Mouse (Mus musculus) lung, embryonic 14.5 days (tissue): ENCODE results near the gene Gm21992. TPM values are rescaled to one million over a fixed set of nuclear protein-coding genes. Genes with fewer than 3 reads are reported as not detected.
"Not testable (repeated sequence)": the region's sequence is repeated elsewhere in the genome, so short reads cannot be mapped to it uniquely, and the experiment has no call there.

Source experiments
- ATAC-seq: fragments of 200-750 bp; cut with Nextera tagmentation; 2 replicates; pipeline ENCODE4 v1.8.0; 2017; ENCODE audit warnings: mild to moderate bottlenecking, moderate TSS enrichment, moderate library complexity; ENCODE audit not compliant: insufficient read depth
- DNase-seq: peaks from one replicate; pipeline ENCODE4 v3.0.0-alpha.2; 2015
- H3K27ac ChIP-seq: fragments of 300-500 bp; sonication (generic); 2 replicates; pipeline ENCODE4 v1.5.1; 2014; ENCODE audit warnings: low read depth, mild to moderate bottlenecking, moderate library complexity
- H3K27me3 ChIP-seq: fragments of 300-500 bp; sonication (generic); 2 replicates; pipeline ENCODE4 v1.6.1; 2014; ENCODE audit warnings: low read length, control low read depth; ENCODE audit not compliant: insufficient read depth
- H3K36me3 ChIP-seq: fragments of 300-500 bp; sonication (generic); 2 replicates; pipeline ENCODE4 v1.6.1; 2014; ENCODE audit warnings: control low read depth; ENCODE audit not compliant: insufficient read depth
- H3K4me1 ChIP-seq: fragments of 300-500 bp; sonication (generic); 2 replicates; pipeline ENCODE4 v1.6.1; 2014; ENCODE audit warnings: antibody characterized with exemption, control low read depth; ENCODE audit not compliant: insufficient read depth
- H3K4me2 ChIP-seq: fragments of 300-500 bp; sonication (generic); 2 replicates; pipeline ENCODE4 v1.6.1; 2014; ENCODE audit warnings: mild to moderate bottlenecking
- H3K4me3 ChIP-seq: fragments of 300-500 bp; sonication (generic); 2 replicates; pipeline ENCODE4 v1.5.1; 2014; ENCODE audit warnings: low read depth, low read length
- H3K9ac ChIP-seq: fragments of 300-500 bp; sonication (generic); 2 replicates; pipeline ENCODE4 v1.6.1; 2014
- H3K9me3 ChIP-seq: fragments of 300-500 bp; sonication (generic); 2 replicates; pipeline ENCODE4 v1.6.1; 2016; ENCODE audit warnings: low read depth, low read length, control low read depth
- CTCF ChIP-seq: IDR thresholded peaks from 2 replicates; pipeline ENCODE4 v1.5.1; 2016; ENCODE audit warnings: antibody characterized with exemption, low read depth
- WGBS: fragments of 180-500 bp; shearing (Covaris S2); extraction: QIAGEN DNeasy Blood & Tissue Kit; methylation state at CpG from one replicate; pipeline ENCODE4 v1.1.7; 2014; 5-methylcytosine and 5-hydroxymethylcytosine counted together
- polyA plus RNA-seq: library from polyadenylated mRNA; unstranded; fragments of >200 nt; fragmentation: Nextera tagmentation; extraction: Ambion mirVana; gene quantifications from 2 replicates; pipeline ENCODE4 v1.2.1, GENCODE M21; 2014

Gene Gm21992
- polyA plus RNA-seq, 1 experiment from 2014 or later = 25.3 TPM

GRCm38 (mm10) chr19:4782891-4783290 is 28.5 kb downstream of the Gm21992 start:
- DNase-seq (no peak), ATAC-seq (no peak)
- WGBS = 76% methylated on average over 2 of the region's 2 CpGs
- H3K4me3 ChIP-seq = no peak overlapping the region
- peaks cover 91% of the 10 kb centered on the region for H3K36me3 ChIP-seq
- H3K4me1 ChIP-seq = no peaks in the 10 kb centered on the region
- no peak overlapping the region for H3K9ac ChIP-seq
- no peaks in the 10 kb centered on the region for H3K27me3 ChIP-seq
- no peak for TF ChIP-seq CTCF
- H3K9me3 ChIP-seq = no peaks in the 10 kb centered on the region
- H3K4me2 ChIP-seq = no peak overlapping the region
- no peak overlapping the region for H3K27ac ChIP-seq

- Histone ChIP-seq H3K27ac (no peak overlapping the region), H3K36me3 (peaks cover 95% of the 10 kb centered on the region), H3K4me2 (no peak overlapping the region), H3K4me3 (no peak overlapping the region), H3K9me3 (no peaks in the 10 kb centered on the region), H3K27me3 (no peaks in the 10 kb centered on the region), H3K4me1 (no peaks in the 10 kb centered on the region), H3K9ac (no peak overlapping the region)
- DNase-seq (no peak), ATAC-seq (no peak)
- no peak for TF ChIP-seq CTCF
- 45% methylated on average over 3 of the region's 3 CpGs for WGBS
These were observed 38.6 kb downstream of the Gm21992 start for GRCm38 (mm10) chr19:4772785-4773184.

- Histone ChIP-seq H3K9me3 (no peaks in the 10 kb centered on the region), H3K27ac (no peak overlapping the region), H3K4me2 (no peak overlapping the region), H3K4me1 (no peaks in the 10 kb centered on the region), H3K27me3 (no peaks in the 10 kb centered on the region), H3K9ac (no peak overlapping the region), H3K4me3 (no peak overlapping the region), H3K36me3 (peaks cover 95% of the 10 kb centered on the region)
- ATAC-seq (no peak), DNase-seq (no peak)
- TF ChIP-seq CTCF = no peak
- WGBS = 71% methylated on average over 12 of the region's 12 CpGs
These were observed 43.8 kb downstream of the Gm21992 start for GRCm38 (mm10) chr19:4767507-4768148.

GRCm38 (mm10) chr19:4762876-4763275 is 48.5 kb downstream of the Gm21992 start:
- Histone ChIP-seq H3K9ac (no peak overlapping the region), H3K27ac (no peak overlapping the region), H3K4me2 (no peak overlapping the region), H3K36me3 (peaks cover 90% of the 10 kb centered on the region), H3K4me1 (peaks cover 2% of the 10 kb centered on the region; the same call in 1 of the 2 replicates), H3K4me3 (no peak overlapping the region), H3K9me3 (no peaks in the 10 kb centered on the region), H3K27me3 (no peaks in the 10 kb centered on the region)
- TF ChIP-seq CTCF = peak; percentile 26; the same call in 1 of the 2 replicates
- WGBS = 61% methylated on average over 1 of the region's 1 CpGs
- ATAC-seq (no peak), DNase-seq (no peak)

GRCm38 (mm10) chr19:4760544-4760943 is 50.9 kb downstream of the Gm21992 start:
- not testable (repeated sequence) for H3K4me3 ChIP-seq
- H3K36me3 ChIP-seq = peaks cover 73% of the 10 kb centered on the region
- WGBS = 87% methylated on average over 8 of the region's 8 CpGs

GRCm38 (mm10) chr19:4756921-4757320 is 54.5 kb downstream of the Gm21992 start:
- DNase-seq (no peak), ATAC-seq (no peak)
- H3K4me1 ChIP-seq = peaks cover 6% of the 10 kb centered on the region; the same call in 1 of the 2 replicates
- under 1% methylated on average over 9 of the region's 9 CpGs for WGBS
- peak overlapping the region; percentile 75 for H3K4me2 ChIP-seq
- H3K36me3 ChIP-seq = peaks cover 38% of the 10 kb centered on the region
- no peak for TF ChIP-seq CTCF
- H3K4me3 ChIP-seq = peak overlapping the region; percentile 60
- peak overlapping the region; percentile 73 for H3K9ac ChIP-seq
- H3K27ac ChIP-seq = peak overlapping the region; percentile 91
- H3K9me3 ChIP-seq = no peaks in the 10 kb centered on the region
- H3K27me3 ChIP-seq = no peaks in the 10 kb centered on the region

More at GRCm38 (mm10) chr19:4760544-4760943, 50.9 kb downstream of the Gm21992 start:
- not testable (repeated sequence) for H3K27me3 ChIP-seq, H3K27ac ChIP-seq, H3K9ac ChIP-seq, H3K9me3 ChIP-seq, ATAC-seq, H3K4me2 ChIP-seq, DNase-seq, H3K4me1 ChIP-seq

GRCm38 (mm10) chr19:4756193-4756911 is 55.1 kb downstream of the Gm21992 start, which contains the start of gene Rbm4b:
Gene Rbm4b (plus strand): TSS chr19:4756497.
- Histone ChIP-seq H3K4me1 (peaks cover 6% of the 10 kb centered on the region; the same call in 1 of the 2 replicates), H3K27ac (peak within 1 kb of the TSS; percentile 91), H3K36me3 (peaks cover 32% of the 10 kb centered on the region), H3K27me3 (no peaks in the 10 kb centered on the region), H3K9me3 (no peaks in the 10 kb centered on the region), H3K9ac (peak within 1 kb of the TSS; percentile 73), H3K4me3 (peak within 1 kb of the TSS; percentile 60), H3K4me2 (peak within 1 kb of the TSS; percentile 75)
- under 1% methylated on average over 64 of the region's 65 CpGs for WGBS
- TF ChIP-seq CTCF = no peak
- ATAC-seq = peak; percentile 97
- DNase-seq = peak; percentile 99
